Mouse (Mus musculus): ENCODE results near the gene Tenm3.

DNA sequence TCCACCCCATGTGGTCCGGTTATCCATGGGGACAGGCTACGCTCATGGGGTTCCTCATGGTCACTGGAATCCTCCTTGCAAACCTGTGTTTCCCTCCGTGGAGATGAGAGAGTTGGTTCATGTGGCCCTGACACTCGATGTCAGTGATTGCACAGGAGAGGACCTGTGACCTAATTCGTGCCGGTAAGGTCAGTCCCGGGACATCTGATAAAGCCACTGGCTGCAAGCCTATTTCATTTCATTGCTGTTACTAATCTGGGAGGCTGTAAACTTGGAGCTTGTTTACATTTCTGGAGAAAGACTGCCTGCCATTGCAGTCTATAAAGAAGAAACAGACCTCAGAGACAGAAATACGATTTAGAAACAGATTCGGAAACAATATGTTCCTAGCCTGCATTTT lies 155.6 kb downstream of the Tenm3 start:
- TF ChIP-seq RAD21 (IDR thresholded peaks at IDR 0.05; ENCODE audit: low read depth, low read length) (no peak), CTCF (conservative IDR thresholded peaks at IDR 0.05 in 1 of 2, IDR thresholded peaks at IDR 0.05 in 1 of 2; ENCODE audit: low read depth in 2 of 2, low read length in 2 of 2) (no peak), EP300 (IDR thresholded peaks at IDR 0.05; ENCODE audit: low read length) (no peak), JUN (IDR thresholded peaks at IDR 0.05; ENCODE audit: insufficient read depth, low read depth, low read length) (no peak), ELF1 (IDR thresholded peaks at IDR 0.05; ENCODE audit: low read depth, low read length) (no peak)

Data from CH12.LX (cell line).